Mouse (Mus musculus) CD4-positive, CD25-positive, alpha-beta regulatory T cell, adult 2 months (primary cell): ENCODE data around the gene Lrrfip1.

Experiments
- DNase-seq: peaks from one replicate; pipeline ENCODE4 v3.0.0-alpha.2; 2012; ENCODE audit warnings: low read depth, low spot score

The Lrrfip1 gene

DNA sequence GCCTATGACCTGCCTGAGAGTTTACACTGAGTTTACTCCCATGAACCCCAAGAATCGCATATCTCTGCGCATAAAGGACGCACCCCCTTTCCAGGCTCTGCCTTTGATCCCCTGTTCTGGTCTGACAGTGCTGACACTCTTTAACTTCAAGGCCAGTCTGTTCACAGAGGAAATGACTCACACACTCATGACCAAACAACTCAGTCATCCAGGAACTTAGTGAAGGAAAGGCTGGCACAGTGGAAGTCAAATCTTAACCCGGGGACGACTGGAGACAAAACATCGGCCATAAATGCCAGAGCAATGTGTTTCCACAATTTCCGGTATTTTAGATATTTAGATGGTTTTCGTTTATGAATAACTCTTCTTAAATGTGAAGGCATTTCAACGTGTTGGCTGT lies 25.4 kb downstream of the Lrrfip1 start:
- DNase-seq, result no peak

DNA sequence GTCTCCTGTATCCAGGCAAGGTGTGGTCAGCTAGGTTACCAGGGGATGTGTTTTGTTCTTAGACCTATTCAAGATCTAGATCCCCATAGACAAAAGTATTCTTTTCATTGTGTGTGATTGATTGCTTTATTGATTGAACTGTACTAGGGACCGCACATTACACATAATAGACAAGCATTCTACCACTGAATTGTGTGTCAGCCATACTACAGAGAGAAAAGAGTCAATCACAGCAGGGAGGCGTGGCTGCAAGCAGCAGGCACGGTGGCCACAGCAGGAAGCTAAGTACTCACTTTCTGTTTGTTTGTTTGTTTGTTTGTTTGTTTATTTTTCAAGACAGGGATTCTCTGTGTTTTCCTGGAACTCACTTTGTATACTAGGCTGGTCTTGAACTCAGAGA lies 25.9 kb downstream of the Lrrfip1 start:
- DNase-seq, result no peak

DNA sequence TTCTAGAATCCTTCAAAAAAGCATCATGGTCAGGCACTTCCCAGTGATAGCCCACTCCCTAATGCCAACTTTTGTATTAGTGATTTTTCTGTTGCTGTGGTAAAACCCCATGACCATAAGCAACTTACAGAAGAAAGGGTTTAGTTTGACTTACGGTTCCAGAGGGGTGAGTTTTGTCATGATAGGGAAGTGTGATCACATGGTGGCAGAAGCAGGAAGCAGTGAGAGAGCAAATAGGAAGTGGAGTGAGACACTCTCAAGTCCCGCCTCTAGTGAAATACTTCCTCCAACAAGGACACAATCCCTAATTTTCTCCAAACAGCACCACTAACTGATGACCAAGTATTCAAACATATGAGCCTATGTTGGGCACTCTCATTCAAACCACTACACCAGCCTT lies 28.4 kb downstream of the Lrrfip1 start:
- no peak for DNase-seq

DNA sequence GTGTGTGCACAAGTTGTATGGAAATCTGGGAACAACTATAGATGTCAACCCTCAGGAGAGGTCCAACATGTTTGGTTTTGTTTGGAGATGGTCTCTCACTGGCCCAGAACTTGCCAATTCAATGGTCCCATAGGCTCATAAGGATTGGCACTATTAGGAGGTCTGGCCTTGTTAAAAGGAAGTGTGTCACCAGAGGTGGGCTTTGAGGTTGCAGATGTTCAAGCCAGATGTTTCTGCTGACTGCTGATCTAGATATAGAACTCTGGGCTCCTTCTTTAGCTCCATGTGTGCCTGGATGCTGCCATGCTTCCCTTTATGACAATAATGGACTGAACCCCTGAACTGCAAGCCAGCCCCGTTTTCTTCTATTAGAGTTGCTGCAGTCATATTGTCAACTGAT lies 31.8 kb downstream of the Lrrfip1 start:
- DNase-seq, result no peak

DNA sequence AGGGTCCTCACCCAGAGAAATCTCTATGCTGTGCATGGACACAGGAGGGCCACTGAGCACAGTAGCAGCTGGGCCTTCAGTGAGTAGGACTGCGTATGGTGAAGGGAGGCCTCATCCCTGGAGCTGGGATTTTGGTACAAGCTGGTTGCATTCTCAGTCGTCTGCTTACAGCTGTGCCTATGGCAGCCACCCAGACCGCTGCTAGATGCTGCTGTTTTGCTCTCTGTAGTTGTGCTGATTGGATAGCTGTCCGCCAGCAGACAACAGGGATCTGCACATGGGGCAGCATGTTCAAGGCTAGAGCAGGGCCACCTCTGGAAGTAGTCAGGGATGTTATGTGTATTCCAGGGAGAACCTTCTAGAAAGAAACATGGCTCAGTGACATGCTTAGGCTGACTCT lies 33.0 kb downstream of the Lrrfip1 start:
- no peak for DNase-seq

DNA sequence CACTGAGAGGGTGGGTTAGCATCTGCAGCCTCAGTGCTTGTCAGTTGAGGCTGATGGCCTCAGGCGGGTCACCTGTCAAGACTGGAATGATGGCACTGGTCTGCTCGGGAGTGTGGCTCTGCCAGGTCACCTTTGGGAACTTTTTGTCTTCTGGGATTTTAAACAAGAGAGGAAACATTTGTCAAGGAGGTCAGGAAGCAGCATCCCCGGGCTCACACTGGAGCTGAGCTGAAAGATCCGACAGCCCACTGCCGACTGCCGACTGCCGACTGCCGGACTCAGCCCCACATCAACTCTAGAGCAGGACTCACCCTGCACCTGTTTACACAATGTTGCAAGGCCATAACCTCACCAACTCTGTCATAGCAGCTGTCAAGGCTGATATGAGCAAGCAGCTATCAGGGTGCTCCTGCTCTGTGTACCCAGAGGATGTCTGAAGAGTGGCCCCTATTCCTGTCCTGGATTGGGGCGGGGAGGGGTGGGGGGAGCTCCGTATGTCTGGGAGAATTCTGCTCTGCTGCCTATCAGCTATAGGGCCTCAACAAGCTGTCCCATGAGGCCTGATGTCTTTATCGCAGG lies 33.9 kb downstream of the Lrrfip1 start:
- DNase-seq, result no peak

DNA sequence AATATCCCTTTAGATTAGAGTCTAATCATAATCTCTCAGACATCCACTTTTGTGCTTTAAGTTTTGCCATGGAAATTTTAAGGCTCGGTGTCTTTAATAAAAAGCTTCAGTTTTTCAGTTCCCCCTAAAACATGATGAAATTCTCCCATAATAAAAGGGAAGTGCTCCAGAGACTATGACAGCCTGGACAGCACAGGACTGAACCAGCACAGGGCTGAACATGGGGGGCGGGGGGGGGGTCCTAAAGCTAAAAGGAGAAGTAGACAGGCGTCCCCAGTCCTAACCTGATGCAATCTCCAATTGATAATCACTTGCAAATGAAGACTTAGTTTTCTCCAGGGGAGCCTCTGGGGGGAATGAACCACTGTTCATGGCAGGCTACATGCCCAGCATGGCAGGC lies 36.0 kb downstream of the Lrrfip1 start:
- DNase-seq, result no peak

DNA sequence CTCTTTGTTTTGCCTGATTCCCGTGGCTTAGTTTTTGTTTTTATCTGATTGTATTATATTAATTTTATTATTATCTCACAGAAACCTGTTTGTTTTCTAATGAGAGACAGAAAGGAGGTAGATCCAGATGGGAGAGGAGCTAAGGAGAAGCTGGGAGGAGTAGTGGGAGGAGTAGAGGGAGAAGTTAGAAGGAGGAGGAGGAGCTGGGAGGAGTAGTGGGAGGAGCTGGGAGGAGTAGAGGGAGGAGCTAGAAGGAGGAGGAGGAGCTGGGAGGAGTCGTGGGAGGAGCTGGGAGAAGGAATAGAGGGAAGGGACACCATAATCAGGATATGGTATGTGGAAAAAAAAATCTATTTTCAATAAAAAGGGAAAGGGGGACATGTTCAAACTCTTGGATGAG lies 36.7 kb downstream of the Lrrfip1 start:
- DNase-seq, result no peak

DNA sequence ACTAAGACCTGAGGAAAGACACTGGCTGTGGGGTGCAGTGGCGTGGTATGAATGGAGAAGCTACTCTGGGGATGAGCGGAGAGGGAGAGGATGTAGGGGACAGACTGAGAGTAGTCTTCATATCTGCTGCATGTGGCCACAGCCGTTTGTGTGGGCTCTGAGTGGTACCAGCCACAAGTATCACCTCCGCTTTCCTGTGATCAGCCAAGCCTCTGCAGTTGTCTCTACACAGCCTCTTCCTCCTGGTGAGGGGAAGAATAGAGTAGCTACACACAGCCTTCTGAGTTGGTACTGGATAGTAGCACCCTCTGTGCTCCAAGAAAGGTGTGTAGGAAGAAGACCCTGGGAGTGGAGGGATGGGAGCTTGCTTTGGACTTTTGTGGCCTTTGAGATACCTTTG lies 38.7 kb downstream of the Lrrfip1 start:
- no peak for DNase-seq

DNA sequence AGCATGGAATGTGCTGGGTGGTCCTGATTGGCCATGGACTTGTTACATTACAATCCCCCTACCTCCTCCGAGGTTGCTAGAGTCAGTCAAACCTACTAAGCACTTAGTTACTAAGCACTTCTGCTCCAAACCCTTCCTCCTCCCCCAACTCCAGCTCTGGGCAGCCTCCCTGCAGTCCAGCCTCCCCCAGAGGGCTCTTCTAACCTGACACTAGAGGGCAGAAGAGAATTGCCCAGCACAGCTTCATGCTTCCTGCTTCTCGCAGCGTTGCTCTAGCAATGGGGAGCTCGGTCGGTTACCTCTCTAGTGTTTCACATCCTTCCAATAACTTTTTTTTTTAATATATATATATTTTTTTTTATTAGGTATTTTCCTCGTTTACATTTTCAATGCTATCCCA lies 39.5 kb downstream of the Lrrfip1 start:
- DNase-seq, result peak; percentile 88

DNA sequence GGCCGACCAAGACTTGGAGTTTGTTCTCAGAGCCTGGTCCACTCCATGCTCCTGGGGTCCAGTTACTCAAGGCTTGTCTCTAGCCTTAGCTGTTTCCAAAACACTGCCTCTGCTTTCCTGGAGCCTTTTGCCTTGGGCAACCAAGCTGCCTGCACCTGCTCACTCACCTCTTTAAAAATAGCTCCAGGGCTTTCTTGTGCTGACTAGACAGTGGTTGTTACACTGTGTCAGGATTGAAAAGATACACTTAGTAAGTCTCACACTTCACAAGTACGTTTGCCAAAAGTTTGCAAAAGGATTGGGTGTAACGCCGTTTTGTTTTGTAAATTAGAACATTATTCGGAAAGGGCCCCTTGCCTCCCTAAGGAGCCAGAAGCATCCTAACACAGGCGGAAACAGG lies 40.0 kb downstream of the Lrrfip1 start:
- DNase-seq, result no peak

DNA sequence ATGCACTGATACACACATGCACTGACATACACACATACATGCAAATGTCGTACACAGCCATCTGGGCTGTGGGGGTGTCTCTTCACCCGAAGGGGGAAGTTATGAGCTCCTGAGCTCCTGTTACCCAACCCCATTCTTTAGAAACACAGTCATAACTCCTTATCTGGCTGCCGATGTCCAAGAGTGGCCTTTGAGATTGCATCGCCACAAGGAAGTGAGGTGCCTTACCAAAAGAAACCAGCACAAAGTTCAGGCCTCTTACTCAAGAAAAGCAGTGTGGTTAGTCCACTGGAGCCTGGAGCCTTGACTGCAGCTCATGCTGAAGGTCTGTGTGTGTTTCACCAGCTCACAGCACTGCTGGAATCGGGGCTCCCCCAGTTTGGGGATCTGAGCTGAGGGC lies 43.1 kb downstream of the Lrrfip1 start:
- no peak for DNase-seq

DNA sequence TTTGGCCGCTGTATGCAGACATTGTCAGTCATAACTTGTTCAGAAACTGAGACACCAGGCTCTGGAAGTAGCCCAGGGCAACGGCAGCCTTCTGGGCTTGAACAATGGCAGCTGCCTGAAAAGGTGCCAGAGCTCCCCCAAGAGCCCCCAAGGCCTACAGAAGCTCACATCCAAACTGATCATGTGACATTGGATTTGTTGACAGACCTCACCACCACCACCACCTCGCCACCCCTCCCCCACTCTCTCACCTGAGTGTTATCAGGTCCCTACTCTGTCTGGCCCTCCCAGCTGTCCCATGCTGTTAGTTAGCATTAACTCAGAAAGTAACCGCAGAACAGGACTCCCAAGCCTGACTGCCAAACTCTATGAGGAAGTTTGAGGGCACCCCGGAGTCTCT lies 44.7 kb downstream of the Lrrfip1 start:
- no peak for DNase-seq

DNA sequence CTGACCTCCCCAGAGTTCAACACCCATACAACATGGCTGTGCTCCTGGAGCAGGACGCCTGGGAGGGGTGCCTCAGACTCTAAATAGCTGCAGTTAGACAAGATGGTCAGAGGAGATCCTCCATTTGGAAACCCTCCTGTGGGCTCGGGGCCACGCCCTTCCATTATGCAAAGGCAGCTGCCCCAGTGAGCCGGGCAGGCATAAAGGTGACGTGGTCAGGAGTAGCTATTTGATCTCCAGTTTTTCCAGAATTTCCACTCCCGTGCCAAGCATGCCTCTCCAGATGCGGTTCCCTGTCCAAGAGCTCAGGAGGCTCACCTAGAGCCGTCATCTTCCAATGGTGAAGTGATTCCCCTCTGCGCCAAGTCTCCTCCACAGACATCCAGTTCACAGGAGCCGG lies 45.6 kb downstream of the Lrrfip1 start:
- DNase-seq, result no peak

DNA sequence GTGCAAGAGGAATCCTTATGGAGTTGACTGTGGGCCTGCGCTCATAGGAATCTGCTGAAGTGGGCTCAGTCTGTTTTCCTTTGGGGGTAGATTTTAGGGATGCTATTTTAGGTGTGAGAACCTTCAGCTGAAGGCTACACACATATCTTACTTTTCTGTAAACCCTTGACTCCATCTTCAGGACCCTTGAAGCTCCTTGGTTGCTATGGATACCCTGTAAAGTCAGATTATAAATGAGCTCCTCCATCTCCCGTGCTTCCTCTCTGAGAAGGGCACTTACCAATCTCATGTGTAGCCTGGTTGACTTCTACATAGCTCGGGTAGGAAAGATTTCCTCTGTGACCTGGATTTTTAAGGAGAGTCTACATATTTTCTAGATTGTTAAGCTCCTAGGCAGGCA lies 46.1 kb downstream of the Lrrfip1 start:
- DNase-seq, result no peak

DNA sequence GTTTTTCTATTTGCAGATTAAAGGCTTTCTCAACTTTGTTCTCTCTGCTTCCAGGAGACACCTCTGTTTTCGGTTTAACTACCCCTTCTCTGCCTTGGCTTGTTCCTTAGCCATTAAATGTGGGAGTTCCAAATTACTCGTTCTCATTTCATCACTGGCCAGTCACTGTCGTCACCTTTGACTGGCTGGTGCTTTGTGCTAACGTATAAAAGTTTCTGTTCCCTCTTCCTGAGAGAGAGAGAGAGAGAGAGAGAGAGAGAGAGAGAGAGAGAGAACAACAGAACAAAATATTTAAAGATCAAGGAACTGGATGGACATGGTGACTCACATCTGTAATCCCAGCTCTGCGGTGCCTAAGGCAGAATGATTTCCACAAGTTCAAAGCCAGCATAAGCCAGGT lies 47.7 kb downstream of the Lrrfip1 start:
- DNase-seq, result no peak

DNA sequence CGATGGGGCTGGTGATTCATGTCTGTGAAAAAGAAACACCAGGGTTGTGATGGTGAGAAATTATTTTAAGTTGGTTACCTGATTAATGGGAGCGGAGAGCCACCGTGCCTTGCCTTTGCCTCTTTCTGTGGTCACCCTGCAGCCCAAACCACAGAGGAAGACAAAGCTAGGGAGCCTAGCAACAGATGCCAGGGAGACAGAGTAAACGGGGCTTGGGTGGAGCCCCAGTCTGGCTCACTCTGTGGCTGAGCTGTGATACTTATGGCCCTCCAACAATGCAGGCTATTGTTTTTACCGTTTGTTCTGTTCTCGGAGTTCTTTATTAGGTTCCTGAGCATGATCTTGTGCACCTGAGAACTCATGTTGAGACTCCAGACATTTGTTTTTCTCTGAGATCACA lies 50.8 kb downstream of the Lrrfip1 start:
- no peak for DNase-seq

DNA sequence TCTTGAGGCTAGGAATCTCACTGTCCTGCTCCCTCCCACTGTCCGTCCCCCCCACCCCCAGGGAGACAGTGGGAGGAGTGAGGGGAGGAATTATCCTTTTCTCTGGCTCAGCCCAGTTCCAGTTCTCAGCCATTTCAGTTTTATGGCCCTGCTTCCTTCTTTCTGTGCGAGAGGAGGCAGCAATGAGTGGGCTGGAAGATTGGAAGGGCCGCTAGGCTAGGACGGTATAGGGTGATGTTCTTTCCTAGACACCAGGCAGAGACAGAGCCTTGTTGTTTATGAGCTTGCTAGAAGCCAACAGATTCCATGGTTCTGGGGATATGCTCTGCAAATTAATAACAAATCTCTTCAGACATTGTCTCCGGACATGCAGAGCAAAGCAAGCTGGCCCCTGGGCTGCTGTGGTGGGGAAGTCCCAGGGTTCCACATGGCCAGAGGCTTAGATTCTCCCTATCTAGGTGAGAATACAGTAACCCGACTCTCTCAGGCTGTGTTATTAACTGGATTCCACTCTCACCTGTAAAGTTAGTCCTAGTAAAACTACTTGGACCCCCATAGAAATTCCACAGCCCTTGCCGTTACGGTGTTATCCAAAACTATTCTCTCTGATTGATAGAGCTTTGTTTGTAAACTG lies 53.0 kb downstream of the Lrrfip1 start:
- DNase-seq, result no peak

DNA sequence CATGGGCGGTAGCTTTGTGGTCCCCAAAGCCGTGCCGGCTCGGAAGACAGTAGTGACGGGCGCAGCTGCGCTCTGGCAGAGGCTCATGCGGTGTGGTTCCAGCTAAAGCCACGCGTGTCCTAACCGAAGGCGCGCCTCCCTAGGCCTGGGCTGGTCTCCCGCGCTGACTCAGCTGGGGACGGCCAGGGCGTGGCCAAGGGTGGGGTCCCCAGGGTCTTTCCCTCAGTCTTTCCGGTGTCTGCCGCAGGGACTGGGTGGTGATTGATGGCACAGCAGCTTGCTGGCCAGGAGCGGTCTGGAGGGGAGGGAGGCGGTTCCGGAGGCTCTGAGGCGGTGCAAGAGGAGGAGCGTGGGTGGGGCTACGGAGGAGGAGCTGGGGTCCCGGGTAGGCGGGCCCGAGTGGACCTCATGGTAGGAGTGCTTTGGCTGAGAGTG lies 54.2 kb downstream of the Lrrfip1 start:
- peak; percentile 94 for DNase-seq

DNA sequence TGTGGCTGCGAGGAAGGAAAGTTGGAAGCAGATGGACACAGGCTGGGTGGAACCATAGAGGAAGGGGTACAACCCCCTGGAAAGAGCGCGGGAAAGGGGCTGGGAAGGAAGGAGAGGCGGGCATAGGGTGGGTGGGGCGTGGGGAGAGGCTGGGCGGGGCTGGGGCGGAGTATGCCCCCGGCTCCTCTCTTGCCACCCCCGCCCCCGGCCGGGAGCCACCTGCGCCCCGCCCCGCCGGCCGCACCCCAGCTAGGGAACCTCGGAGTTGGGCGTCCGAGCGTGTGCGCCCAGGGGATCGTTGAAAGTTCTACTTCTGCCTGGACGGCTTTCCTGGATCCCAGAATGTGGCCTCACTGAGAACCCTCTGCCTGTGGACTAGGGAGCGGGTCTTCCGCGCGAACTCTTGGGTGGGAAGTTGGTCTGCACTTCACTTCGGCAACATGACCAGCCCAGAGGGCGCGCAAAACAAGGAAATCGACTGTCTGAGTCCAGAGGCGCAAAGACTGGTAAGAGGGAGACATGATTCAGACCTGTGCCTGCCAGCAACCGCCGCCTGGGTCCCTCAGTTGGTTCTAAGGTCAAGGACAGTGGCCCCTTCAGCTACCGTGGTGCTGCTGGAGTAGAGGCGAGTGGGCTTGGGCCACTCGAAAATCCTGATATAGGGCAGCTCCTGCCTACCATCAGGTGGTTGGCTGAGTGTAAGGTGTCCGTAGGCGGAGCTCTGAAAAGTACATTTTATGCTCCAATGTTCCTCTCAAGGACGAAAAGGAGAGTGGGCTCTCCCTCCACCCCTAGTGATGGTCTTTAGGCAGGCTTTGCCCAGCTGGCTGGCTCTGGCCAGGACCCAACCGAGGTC lies 54.9 kb downstream of the Lrrfip1 start:
- DNase-seq, result peak; percentile 88

DNA sequence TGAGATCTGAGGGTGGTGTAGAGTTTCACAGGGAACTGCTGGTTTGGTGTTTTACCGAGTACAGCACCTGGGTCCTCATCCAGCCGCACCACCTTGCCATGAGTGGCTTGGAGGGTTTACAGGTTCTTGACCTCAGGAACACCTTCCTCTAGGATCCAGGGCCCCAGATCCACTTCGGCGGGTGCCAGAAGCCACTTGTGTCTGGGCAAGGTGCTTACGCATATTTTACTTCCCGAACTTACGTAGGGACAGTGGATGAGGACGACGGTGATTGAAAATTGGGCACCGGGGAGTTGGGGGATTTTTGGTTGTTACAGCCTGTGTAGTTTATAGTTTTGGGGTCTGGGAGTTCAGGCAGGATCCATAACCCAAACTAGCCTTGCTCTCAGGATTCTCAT lies 55.5 kb downstream of the Lrrfip1 start:
- no peak for DNase-seq

DNA sequence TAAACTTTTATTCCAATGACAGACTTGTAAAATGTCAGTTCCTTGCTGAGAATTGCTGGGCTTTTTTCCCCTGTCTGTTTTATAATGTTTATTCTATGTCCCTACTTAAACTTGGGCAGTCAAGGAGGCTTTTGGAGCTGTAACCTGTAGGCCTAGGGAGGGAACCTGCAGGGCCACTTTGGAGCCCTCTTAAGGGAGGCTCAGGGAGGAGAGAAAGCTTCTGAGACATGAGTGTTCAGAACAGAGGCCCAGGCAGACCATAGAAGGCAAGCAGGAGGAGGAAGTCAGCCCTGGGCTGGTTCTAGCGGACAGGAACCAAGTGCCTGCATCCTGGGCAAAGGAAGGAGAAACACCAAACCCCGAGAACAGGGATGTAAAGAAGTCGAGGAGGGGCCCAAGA lies 56.3 kb downstream of the Lrrfip1 start:
- peak; percentile 56 for DNase-seq

DNA sequence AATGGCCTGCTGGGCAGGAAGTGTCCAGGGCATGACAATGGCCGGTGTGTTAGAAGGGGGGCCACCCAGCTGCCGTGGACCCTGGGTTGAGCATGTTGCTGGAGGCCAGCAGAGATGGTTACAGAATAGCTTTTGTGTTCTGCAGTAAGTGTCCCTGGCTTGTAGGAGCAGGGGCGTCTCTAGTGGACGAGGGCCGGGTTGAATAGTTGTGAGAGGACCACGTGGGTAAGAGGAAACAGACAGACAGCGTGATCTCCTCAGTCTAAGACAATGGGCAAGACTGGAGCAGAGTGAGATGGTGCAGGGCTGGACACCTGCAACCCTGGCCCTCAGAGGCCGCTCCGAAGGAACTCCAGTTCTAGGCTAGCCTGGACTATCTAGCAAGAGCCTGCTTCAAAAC lies 57.2 kb downstream of the Lrrfip1 start:
- DNase-seq, result peak; percentile 49
